Mouse (Mus musculus) limb, embryonic 11.5 days (tissue): ENCODE measurements around the gene Rapgef2. TPM values are rescaled to one million over a fixed set of nuclear protein-coding genes. Genes with fewer than 3 reads are reported as not detected.

Experiments
- ATAC-seq: fragments of 200-750 bp; cut with Nextera tagmentation; 2 replicates; pipeline ENCODE4 v1.8.0; 2017; ENCODE audit warnings: low read depth; ENCODE audit not compliant: insufficient number of reproducible peaks, low FRiP score, low TSS enrichment
- DNase-seq: peaks from one replicate; pipeline ENCODE4 v3.0.0-alpha.2; 2015; ENCODE audit warnings: low spot score
- H3K27ac ChIP-seq: fragments of 300-500 bp; sonication (generic); replicated peaks from 2 replicates; pipeline ENCODE4 v1.5.1; 2014; ENCODE audit warnings: low read depth, mild to moderate bottlenecking, low read length
- H3K27me3 ChIP-seq: fragments of 300-500 bp; sonication (generic); 2 replicates; pipeline ENCODE4 v1.6.1; 2014; ENCODE audit warnings: mild to moderate bottlenecking, low read length, mixed read lengths; ENCODE audit not compliant: control insufficient read depth, insufficient read depth
- H3K36me3 ChIP-seq: fragments of 300-500 bp; sonication (generic); 2 replicates; pipeline ENCODE4 v1.6.1; 2014; ENCODE audit warnings: mild to moderate bottlenecking, low read length, moderate library complexity, mixed read lengths; ENCODE audit not compliant: control insufficient read depth, insufficient read depth
- H3K4me1 ChIP-seq: fragments of 300-500 bp; sonication (generic); 2 replicates; pipeline ENCODE4 v1.6.1; 2014; ENCODE audit warnings: low read length, mixed read lengths; ENCODE audit not compliant: control insufficient read depth, insufficient read depth
- H3K4me2 ChIP-seq: fragments of 300-500 bp; sonication (generic); 2 replicates; pipeline ENCODE4 v1.6.1; 2014; ENCODE audit warnings: low read depth, mild to moderate bottlenecking, moderate library complexity; ENCODE audit not compliant: severe bottlenecking
- H3K4me3 ChIP-seq: fragments of 300-500 bp; sonication (generic); 2 replicates; pipeline ENCODE4 v1.5.1; 2014; ENCODE audit warnings: low read depth, low read length
- H3K9ac ChIP-seq: fragments of 300-500 bp; sonication (generic); 2 replicates; pipeline ENCODE4 v1.6.1; 2014; ENCODE audit warnings: mild to moderate bottlenecking, low read length
- H3K9me3 ChIP-seq: fragments of 300-500 bp; sonication (generic); 2 replicates; pipeline ENCODE4 v1.6.1; 2016; ENCODE audit warnings: low read length; ENCODE audit not compliant: control insufficient read depth
- WGBS: fragments of 180-500 bp; shearing (Covaris S2); extraction: QIAGEN DNeasy Blood & Tissue Kit; methylation state at CpG from one replicate; pipeline ENCODE4 v1.1.7; 2014; 5-methylcytosine and 5-hydroxymethylcytosine counted together
- polyA plus RNA-seq: library from polyadenylated mRNA; unstranded; fragments of >200 nt; fragmentation: Nextera tagmentation; extraction: Ambion mirVana; gene quantifications from 2 replicates; pipeline ENCODE4 v1.2.1, GENCODE M21; 2014

Gene Rapgef2
- polyA plus RNA-seq, 1 experiment from 2014 or later: 5.6 TPM

DNA sequence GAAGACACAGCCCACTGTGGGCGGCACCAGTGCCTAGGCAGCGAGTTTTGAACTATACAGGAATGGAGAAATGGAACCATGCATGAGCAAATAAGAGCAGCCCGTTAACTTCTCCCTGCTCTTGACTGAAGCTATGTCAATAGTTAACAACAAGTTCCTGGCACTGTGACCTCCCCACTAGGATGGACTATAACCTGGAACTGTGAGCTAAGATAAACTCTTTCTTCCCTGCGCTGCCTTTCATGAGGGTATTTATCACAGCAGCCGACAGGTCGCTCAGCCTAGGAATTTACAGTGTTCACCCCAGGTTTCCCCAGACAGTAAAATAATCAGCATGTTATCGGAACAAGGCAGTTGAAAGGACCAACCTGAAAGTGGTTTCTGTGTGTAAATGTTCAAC lies 79.8 kb downstream of the Rapgef2 start:
- WGBS: 90% methylated on average over 7 of the region's 7 CpGs
- ATAC-seq (no peak), DNase-seq (no peak)
- no peak overlapping the region for H3K4me2 ChIP-seq
- no peak overlapping the region for H3K9ac ChIP-seq
- no peaks in the 10 kb centered on the region for H3K27me3 ChIP-seq
- H3K4me3 ChIP-seq: no peak overlapping the region
- H3K36me3 ChIP-seq: no peaks in the 10 kb centered on the region
- H3K27ac ChIP-seq: peak overlapping the region; percentile 5; the same call in 1 of the 2 replicates
- no peaks in the 10 kb centered on the region for H3K9me3 ChIP-seq
- H3K4me1 ChIP-seq: peaks cover 7% of the 10 kb centered on the region; the same call in 1 of the 2 replicates

DNA sequence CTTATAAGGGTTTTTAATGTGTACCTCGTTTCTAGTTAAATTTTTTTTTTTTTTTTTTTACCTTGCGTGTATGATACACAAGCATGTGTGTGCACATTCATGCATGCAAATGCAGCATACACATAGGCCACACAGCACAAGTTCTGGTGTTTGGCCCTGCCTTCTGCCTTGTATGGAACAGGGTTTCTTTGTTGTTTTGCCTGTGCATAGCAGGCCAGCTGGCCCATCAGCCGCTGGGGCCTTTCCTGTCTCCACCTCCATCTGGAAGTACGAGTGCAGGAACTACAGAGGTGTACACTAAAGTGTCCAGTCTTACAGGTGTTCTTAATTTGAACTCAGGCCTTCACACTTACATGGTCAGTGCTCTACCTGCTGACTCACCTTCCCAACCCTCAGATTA lies 80.3 kb downstream of the Rapgef2 start:
- WGBS: 69% methylated on average over 4 of the region's 4 CpGs
- ATAC-seq (no peak), DNase-seq (peak; percentile 46)
- Histone ChIP-seq H3K9ac (no peak overlapping the region), H3K4me2 (no peak overlapping the region), H3K4me3 (no peak overlapping the region), H3K27me3 (no peaks in the 10 kb centered on the region), H3K36me3 (no peaks in the 10 kb centered on the region), H3K9me3 (no peaks in the 10 kb centered on the region), H3K4me1 (peaks cover 7% of the 10 kb centered on the region; the same call in 1 of the 2 replicates), H3K27ac (peak overlapping the region; percentile 5; the same call in 1 of the 2 replicates)

DNA sequence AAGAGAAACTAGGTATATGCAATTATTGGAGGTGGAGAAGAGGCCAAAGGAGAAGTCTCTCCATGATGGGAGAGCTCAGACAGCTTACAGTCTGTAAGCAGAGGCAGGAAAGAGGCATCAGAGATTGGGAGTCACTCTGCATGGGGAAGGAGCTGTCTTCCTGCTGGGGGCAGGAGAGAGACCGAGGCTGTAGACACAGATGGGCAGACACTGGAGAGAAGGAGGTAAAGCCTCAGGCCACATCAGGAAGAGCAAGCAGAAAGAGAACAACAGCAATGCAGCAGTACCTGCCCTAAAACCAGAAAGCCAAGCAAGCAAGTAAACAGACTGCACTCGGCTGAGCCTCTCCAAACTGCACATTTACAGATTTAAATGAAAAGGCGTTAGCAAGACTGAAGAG lies 81.2 kb downstream of the Rapgef2 start:
- H3K9me3 ChIP-seq: no peaks in the 10 kb centered on the region
- H3K4me1 ChIP-seq: peaks cover 7% of the 10 kb centered on the region; the same call in 1 of the 2 replicates
- H3K9ac ChIP-seq: no peak overlapping the region
- WGBS: 37% methylated on average over 3 of the region's 3 CpGs
- DNase-seq: no peak
- H3K4me2 ChIP-seq: no peak overlapping the region
- H3K27me3 ChIP-seq: no peaks in the 10 kb centered on the region
- H3K4me3 ChIP-seq: no peak overlapping the region
- no peaks in the 10 kb centered on the region for H3K36me3 ChIP-seq
- no peak overlapping the region for H3K27ac ChIP-seq
- no peak for ATAC-seq

DNA sequence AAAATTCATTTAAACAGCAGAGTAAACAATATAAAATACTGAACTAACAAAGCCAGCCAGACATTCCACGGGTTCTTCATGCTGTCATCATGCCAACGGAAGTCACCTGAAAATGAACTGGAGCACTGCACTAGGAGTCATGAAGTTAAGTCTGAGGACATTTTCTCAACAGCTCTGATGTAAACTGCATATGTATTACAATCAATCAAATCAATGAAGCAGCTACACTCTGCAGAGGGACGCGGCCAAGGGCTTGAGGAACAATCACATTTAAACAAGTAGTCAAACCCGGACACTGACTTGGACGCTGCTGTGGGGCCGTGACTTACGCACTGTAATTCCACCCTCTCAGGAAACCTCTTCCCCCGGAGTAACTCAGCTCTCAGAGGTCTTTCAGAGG lies 82.1 kb downstream of the Rapgef2 start:
- no peaks in the 10 kb centered on the region for H3K36me3 ChIP-seq
- no peak overlapping the region for H3K4me2 ChIP-seq
- no peak overlapping the region for H3K9ac ChIP-seq
- H3K27ac ChIP-seq: no peak overlapping the region
- H3K9me3 ChIP-seq: no peaks in the 10 kb centered on the region
- H3K4me1 ChIP-seq: peaks cover 7% of the 10 kb centered on the region; the same call in 1 of the 2 replicates
- DNase-seq: no peak
- no peaks in the 10 kb centered on the region for H3K27me3 ChIP-seq
- WGBS: 91% methylated on average over 9 of the region's 9 CpGs
- no peak overlapping the region for H3K4me3 ChIP-seq
- ATAC-seq: no peak

DNA sequence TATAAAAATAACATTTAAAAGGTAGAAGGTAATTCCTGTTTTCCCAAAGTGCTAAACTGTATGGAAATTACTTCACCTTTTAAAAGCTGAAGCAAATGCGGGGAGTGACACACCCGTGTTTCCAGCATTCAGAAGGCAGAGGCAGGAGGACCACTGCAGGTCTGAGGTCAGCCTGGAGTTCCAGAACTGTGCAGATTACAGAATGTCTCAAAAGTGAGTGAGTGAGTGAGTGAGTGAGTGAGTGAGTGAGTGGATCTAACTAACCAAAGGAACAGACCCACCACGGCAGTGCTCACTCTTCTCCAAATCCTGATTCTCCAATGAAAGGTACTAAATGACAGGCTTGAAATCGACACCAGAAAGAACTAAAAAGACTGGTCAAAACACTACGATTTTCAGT lies 82.5 kb downstream of the Rapgef2 start:
- H3K9me3 ChIP-seq: no peaks in the 10 kb centered on the region
- no peak for ATAC-seq
- WGBS: 84% methylated on average over 5 of the region's 5 CpGs

DNA sequence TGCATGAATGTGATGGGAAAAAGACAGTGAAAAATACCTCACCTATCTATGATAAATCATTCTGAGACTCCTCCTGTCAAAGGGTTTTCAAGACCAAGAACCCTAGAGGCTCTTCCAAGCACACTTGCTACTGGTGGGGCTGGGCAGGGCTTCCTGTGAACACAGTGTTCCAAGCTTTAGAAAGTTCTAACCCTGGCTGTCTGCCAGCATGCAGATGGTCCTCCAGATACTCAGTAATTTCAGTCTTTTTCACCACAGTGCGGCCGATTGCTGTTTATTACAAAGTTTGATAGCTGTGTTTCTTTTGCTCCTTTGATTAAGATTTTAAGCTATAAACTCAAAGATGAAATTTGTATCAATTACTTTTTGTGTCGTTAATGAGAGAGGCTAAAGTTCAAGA lies 83.1 kb downstream of the Rapgef2 start:
- WGBS: 79% methylated on average over 3 of the region's 3 CpGs
- H3K9ac ChIP-seq: no peak overlapping the region
- DNase-seq (no peak), ATAC-seq (no peak)
- peaks cover 7% of the 10 kb centered on the region; the same call in 1 of the 2 replicates for H3K4me1 ChIP-seq
- H3K9me3 ChIP-seq: no peaks in the 10 kb centered on the region
- H3K4me2 ChIP-seq: no peak overlapping the region
- H3K27me3 ChIP-seq: no peaks in the 10 kb centered on the region
- H3K4me3 ChIP-seq: no peak overlapping the region
- no peak overlapping the region for H3K27ac ChIP-seq
- H3K36me3 ChIP-seq: no peaks in the 10 kb centered on the region

More for the DNA sequence above, 82.5 kb downstream of the Rapgef2 start:
- Histone ChIP-seq H3K36me3 (no peaks in the 10 kb centered on the region), H3K27ac (no peak overlapping the region), H3K27me3 (no peaks in the 10 kb centered on the region), H3K4me2 (no peak overlapping the region), H3K4me1 (peaks cover 7% of the 10 kb centered on the region; the same call in 1 of the 2 replicates), H3K4me3 (no peak overlapping the region), H3K9ac (no peak overlapping the region)
- no peak for DNase-seq

DNA sequence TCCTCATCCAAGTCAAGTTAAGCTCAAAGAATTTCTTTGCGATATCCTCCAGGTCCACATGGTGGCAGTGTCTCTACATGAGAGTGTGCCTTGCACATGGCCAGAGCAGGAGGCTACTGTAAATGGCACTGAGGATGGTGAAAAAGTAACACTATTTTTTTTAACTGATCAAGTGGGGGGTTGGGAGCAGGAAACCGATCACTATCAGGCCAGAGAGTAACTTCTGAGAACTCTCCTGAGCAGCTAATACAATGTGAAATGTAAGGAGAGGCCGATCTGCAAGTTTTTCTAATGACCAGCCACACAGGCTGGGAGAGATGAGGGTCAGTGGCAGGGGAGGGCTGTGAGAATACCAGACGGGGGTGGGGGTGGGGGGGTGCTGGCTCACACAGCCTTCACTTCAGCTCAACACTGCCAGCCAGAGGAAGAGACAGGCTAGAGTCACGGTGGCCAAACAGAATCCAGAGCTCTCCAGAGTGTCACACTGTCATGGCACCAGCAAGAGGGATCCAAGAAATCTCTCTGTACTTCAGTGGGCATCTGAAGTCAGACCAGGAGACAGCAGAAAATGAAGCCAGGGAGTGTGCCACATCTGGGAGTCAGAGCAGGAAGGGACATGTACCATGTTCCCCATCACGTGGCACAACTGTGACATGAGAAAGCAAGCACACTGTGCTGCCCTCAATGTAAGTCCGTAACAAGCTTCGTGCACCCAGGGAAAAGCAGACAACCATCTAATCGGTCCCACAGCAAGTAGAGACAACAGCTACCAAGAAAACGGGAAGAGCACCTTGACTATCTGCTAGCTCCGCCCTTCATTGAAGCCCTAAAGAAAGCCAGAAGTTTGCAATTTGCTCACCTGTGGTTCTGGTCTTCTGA lies 83.8 kb downstream of the Rapgef2 start:
- Histone ChIP-seq H3K9me3 (no peaks in the 10 kb centered on the region), H3K27me3 (no peaks in the 10 kb centered on the region), H3K27ac (no peak overlapping the region), H3K4me2 (no peak overlapping the region), H3K4me3 (no peak overlapping the region), H3K9ac (no peak overlapping the region), H3K4me1 (peaks cover 7% of the 10 kb centered on the region; the same call in 1 of the 2 replicates), H3K36me3 (no peaks in the 10 kb centered on the region)
- peak; percentile 78 for DNase-seq
- peak; percentile 21; the same call in 1 of the 2 replicates for ATAC-seq
- 42% methylated on average over 11 of the region's 11 CpGs for whole genome bisulfite sequencing

DNA sequence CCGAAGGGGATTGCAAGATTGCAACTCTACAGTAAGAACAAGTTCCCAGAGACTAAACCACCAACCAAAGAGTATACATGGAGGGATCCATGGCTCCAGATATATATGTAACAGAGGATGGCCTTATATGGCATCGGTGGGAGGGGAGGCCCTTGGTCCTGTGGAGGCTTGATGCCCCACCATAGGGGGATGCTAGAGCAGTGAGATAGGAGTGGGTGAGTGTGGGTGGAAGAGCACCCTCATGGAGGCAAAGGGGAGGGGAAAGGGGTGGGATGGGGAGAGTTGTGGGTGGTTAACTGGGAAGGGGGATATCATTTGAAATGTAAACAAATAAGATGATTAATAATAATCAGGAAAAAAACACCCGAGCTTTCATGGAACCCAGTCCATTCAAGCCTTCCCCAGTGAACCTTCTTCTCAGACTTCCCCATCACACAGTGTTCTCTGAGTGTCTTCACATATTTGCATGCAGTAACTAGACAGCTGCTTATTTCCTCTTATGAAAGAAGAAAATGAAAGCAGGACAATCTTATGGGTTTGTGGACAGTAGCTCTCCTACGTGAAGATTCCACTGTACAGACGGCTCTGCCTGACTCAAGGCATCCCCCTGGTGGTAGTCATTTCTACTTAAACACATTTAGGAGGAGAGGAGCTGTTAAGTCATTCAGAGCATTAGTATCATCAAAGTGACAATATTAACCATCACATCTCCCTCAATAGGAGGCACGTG lies 89.4 kb downstream of the Rapgef2 start:
- no peak overlapping the region for H3K4me3 ChIP-seq

More for the DNA sequence above, 89.4 kb downstream of the Rapgef2 start:
- H3K27me3 ChIP-seq: no peaks in the 10 kb centered on the region
- no peak overlapping the region for H3K4me2 ChIP-seq
- ATAC-seq: no peak
- DNase-seq: no peak
- no peaks in the 10 kb centered on the region for H3K36me3 ChIP-seq
- H3K4me1 ChIP-seq: no peaks in the 10 kb centered on the region
- H3K9me3 ChIP-seq: no peaks in the 10 kb centered on the region
- no peak overlapping the region for H3K9ac ChIP-seq
- no peak overlapping the region for H3K27ac ChIP-seq
- 76% methylated on average over 6 of the region's 6 CpGs for WGBS
